Mouse (Mus musculus): ENCODE data around the gene Gpr108. TPM values are rescaled to one million over a fixed set of nuclear protein-coding genes. Genes with fewer than 3 reads are reported as not detected.

The Gpr108 gene
- polyA plus RNA-seq, 1 experiment, result 34.1 TPM

GRCm38 (mm10) chr17:57219884-57220207, 28.4 kb downstream of the Gpr108 start:
- Histone ChIP-seq H3K4me3 (ENCODE audit: control insufficient read depth, low read depth, low read length) (no peak overlapping the region), H3K36me3 (ENCODE audit: control insufficient read depth, insufficient read depth, low read length) (no peaks in the 10 kb centered on the region), H3K4me1 (ENCODE audit: control insufficient read depth, insufficient read depth, low read length) (peaks cover 11% of the 10 kb centered on the region), H3K27me3 (ENCODE audit: control insufficient read depth, insufficient read depth, low read length) (no peaks in the 10 kb centered on the region), H3K27ac (ENCODE audit: control insufficient read depth, insufficient read depth, low read depth, low read length) (no peak overlapping the region)
- TF ChIP-seq CTCF (IDR thresholded peaks at IDR 0.05; ENCODE audit: control insufficient read depth, insufficient read depth, insufficient replicate concordance, low read depth, low read length) (no peak), POLR2A (IDR thresholded peaks at IDR 0.05; ENCODE audit: control insufficient read depth, low read depth, low read length) (no peak)

- Histone ChIP-seq H3K4me3 (ENCODE audit: control insufficient read depth, low read depth, low read length) (no peak overlapping the region), H3K27ac (ENCODE audit: control insufficient read depth, insufficient read depth, low read depth, low read length) (no peak overlapping the region), H3K36me3 (ENCODE audit: control insufficient read depth, insufficient read depth, low read length) (no peaks in the 10 kb centered on the region), H3K4me1 (ENCODE audit: control insufficient read depth, insufficient read depth, low read length) (peaks cover 9% of the 10 kb centered on the region), H3K27me3 (ENCODE audit: control insufficient read depth, insufficient read depth, low read length) (no peaks in the 10 kb centered on the region)
- TF ChIP-seq POLR2A (IDR thresholded peaks at IDR 0.05; ENCODE audit: control insufficient read depth, low read depth, low read length) (no peak), CTCF (IDR thresholded peaks at IDR 0.05; ENCODE audit: control insufficient read depth, insufficient read depth, insufficient replicate concordance, low read depth, low read length) (peak; percentile 69)
These were observed 28.9 kb downstream of the Gpr108 start for GRCm38 (mm10) chr17:57219167-57219883.

GRCm38 (mm10) chr17:57218335-57218900, 29.8 kb downstream of the Gpr108 start:
- Histone ChIP-seq H3K4me3 (ENCODE audit: control insufficient read depth, low read depth, low read length) (no peak overlapping the region), H3K27ac (ENCODE audit: control insufficient read depth, insufficient read depth, low read depth, low read length) (no peak overlapping the region), H3K27me3 (ENCODE audit: control insufficient read depth, insufficient read depth, low read length) (no peaks in the 10 kb centered on the region), H3K4me1 (ENCODE audit: control insufficient read depth, insufficient read depth, low read length) (peaks cover 6% of the 10 kb centered on the region), H3K36me3 (ENCODE audit: control insufficient read depth, insufficient read depth, low read length) (no peaks in the 10 kb centered on the region)
- TF ChIP-seq CTCF (IDR thresholded peaks at IDR 0.05; ENCODE audit: control insufficient read depth, insufficient read depth, insufficient replicate concordance, low read depth, low read length) (no peak), POLR2A (IDR thresholded peaks at IDR 0.05; ENCODE audit: control insufficient read depth, low read depth, low read length) (no peak)

GRCm38 (mm10) chr17:57214676-57215387, 33.4 kb downstream of the Gpr108 start:
- Histone ChIP-seq H3K4me3 (ENCODE audit: control insufficient read depth, low read depth, low read length) (no peak overlapping the region), H3K27ac (ENCODE audit: control insufficient read depth, insufficient read depth, low read depth, low read length) (no peak overlapping the region), H3K36me3 (ENCODE audit: control insufficient read depth, insufficient read depth, low read length) (no peaks in the 10 kb centered on the region), H3K4me1 (ENCODE audit: control insufficient read depth, insufficient read depth, low read length) (peaks cover 9% of the 10 kb centered on the region), H3K27me3 (ENCODE audit: control insufficient read depth, insufficient read depth, low read length) (no peaks in the 10 kb centered on the region)
- TF ChIP-seq POLR2A (IDR thresholded peaks at IDR 0.05; ENCODE audit: control insufficient read depth, low read depth, low read length), result no peak
- no peak for TF ChIP-seq CTCF (IDR thresholded peaks at IDR 0.05; ENCODE audit: control insufficient read depth, insufficient read depth, insufficient replicate concordance, low read depth, low read length)

- Histone ChIP-seq H3K4me1 (ENCODE audit: control insufficient read depth, insufficient read depth, low read length) (peaks cover 9% of the 10 kb centered on the region), H3K27ac (ENCODE audit: control insufficient read depth, insufficient read depth, low read depth, low read length) (no peak overlapping the region), H3K36me3 (ENCODE audit: control insufficient read depth, insufficient read depth, low read length) (no peaks in the 10 kb centered on the region), H3K4me3 (ENCODE audit: control insufficient read depth, low read depth, low read length) (no peak overlapping the region), H3K27me3 (ENCODE audit: control insufficient read depth, insufficient read depth, low read length) (no peaks in the 10 kb centered on the region)
- TF ChIP-seq CTCF (IDR thresholded peaks at IDR 0.05; ENCODE audit: control insufficient read depth, insufficient read depth, insufficient replicate concordance, low read depth, low read length), result no peak
- TF ChIP-seq POLR2A (IDR thresholded peaks at IDR 0.05; ENCODE audit: control insufficient read depth, low read depth, low read length), result no peak
These were observed 36.7 kb downstream of the Gpr108 start for GRCm38 (mm10) chr17:57211501-57211900.

GRCm38 (mm10) chr17:57209330-57209729, 38.9 kb downstream of the Gpr108 start:
- no peak for TF ChIP-seq CTCF (IDR thresholded peaks at IDR 0.05; ENCODE audit: control insufficient read depth, insufficient read depth, insufficient replicate concordance, low read depth, low read length)
- TF ChIP-seq POLR2A (IDR thresholded peaks at IDR 0.05; ENCODE audit: control insufficient read depth, low read depth, low read length), result no peak
- no peak overlapping the region for H3K4me3 ChIP-seq (ENCODE audit: control insufficient read depth, low read depth, low read length)

GRCm38 (mm10) chr17:57207938-57208337, 40.3 kb downstream of the Gpr108 start:
- Histone ChIP-seq H3K4me1 (ENCODE audit: control insufficient read depth, insufficient read depth, low read length) (peaks cover 2% of the 10 kb centered on the region; the same call in 1 of the 2 replicates), H3K4me3 (ENCODE audit: control insufficient read depth, low read depth, low read length) (no peak overlapping the region), H3K36me3 (ENCODE audit: control insufficient read depth, insufficient read depth, low read length) (no peaks in the 10 kb centered on the region), H3K27me3 (ENCODE audit: control insufficient read depth, insufficient read depth, low read length) (no peaks in the 10 kb centered on the region), H3K27ac (ENCODE audit: control insufficient read depth, insufficient read depth, low read depth, low read length) (no peak overlapping the region)
- TF ChIP-seq POLR2A (IDR thresholded peaks at IDR 0.05; ENCODE audit: control insufficient read depth, low read depth, low read length) (no peak), CTCF (IDR thresholded peaks at IDR 0.05; ENCODE audit: control insufficient read depth, insufficient read depth, insufficient replicate concordance, low read depth, low read length) (no peak)

More at GRCm38 (mm10) chr17:57209330-57209729, 38.9 kb downstream of the Gpr108 start:
- no peaks in the 10 kb centered on the region for H3K36me3 ChIP-seq (ENCODE audit: control insufficient read depth, insufficient read depth, low read length)
- no peak overlapping the region for H3K27ac ChIP-seq (ENCODE audit: control insufficient read depth, insufficient read depth, low read depth, low read length)
- peaks cover 2% of the 10 kb centered on the region; the same call in 1 of the 2 replicates for H3K4me1 ChIP-seq (ENCODE audit: control insufficient read depth, insufficient read depth, low read length)
- H3K27me3 ChIP-seq (ENCODE audit: control insufficient read depth, insufficient read depth, low read length), result no peaks in the 10 kb centered on the region

Measured in testis, adult 2 months (tissue).